Mouse (Mus musculus): ENCODE measurements around the gene C1qtnf4.
"Not testable (repeated sequence)": the region's sequence is repeated elsewhere in the genome, so short reads cannot be mapped to it uniquely, and the experiment has no call there.

Gene C1qtnf4

GRCm38 (mm10) chr2:90886436-90886835 lies 776 bp downstream of the C1qtnf4 start:
- DNase-seq (ENCODE audit: low spot score) = no peak

GRCm38 (mm10) chr2:90887627-90888026 lies 2.0 kb downstream of the C1qtnf4 start:
- DNase-seq (ENCODE audit: low spot score) = no peak

- no peak for DNase-seq (ENCODE audit: low spot score)
Measured at GRCm38 (mm10) chr2:90889550-90890548, 4.2 kb downstream of the C1qtnf4 start.

- DNase-seq (ENCODE audit: low spot score) = no peak
Measured at GRCm38 (mm10) chr2:90893673-90894298, 8.1 kb downstream of the C1qtnf4 start.

- not testable (repeated sequence) for DNase-seq (ENCODE audit: low spot score)
Measured at GRCm38 (mm10) chr2:90894299-90894677, 8.6 kb downstream of the C1qtnf4 start.

GRCm38 (mm10) chr2:90903398-90903797 lies 17.7 kb downstream of the C1qtnf4 start:
- no peak for DNase-seq (ENCODE audit: low spot score)

- DNase-seq (ENCODE audit: low spot score) = peak; percentile 86
Measured at GRCm38 (mm10) chr2:90904076-90904855, 18.6 kb downstream of the C1qtnf4 start, which contains the start of the genes Kbtbd4 and Ndufs3. Kbtbd4 (plus strand) TSS chr2:90904740. Ndufs3 (minus strand) TSS chr2:90904827.

GRCm38 (mm10) chr2:90904856-90905224 lies 19.2 kb downstream of the C1qtnf4 start:
- DNase-seq (ENCODE audit: low spot score) = no peak

GRCm38 (mm10) chr2:90906721-90907120 lies 21.1 kb downstream of the C1qtnf4 start:
- no peak for DNase-seq (ENCODE audit: low spot score)

- DNase-seq (ENCODE audit: low spot score) = no peak
Measured at GRCm38 (mm10) chr2:90910861-90911260, 25.2 kb downstream of the C1qtnf4 start.

GRCm38 (mm10) chr2:90911668-90912067 lies 26.0 kb downstream of the C1qtnf4 start:
- DNase-seq (ENCODE audit: low spot score) = no peak

GRCm38 (mm10) chr2:90913671-90914070 lies 28.0 kb downstream of the C1qtnf4 start:
- DNase-seq (ENCODE audit: low spot score) = no peak

- DNase-seq (ENCODE audit: low spot score) = no peak
Measured at GRCm38 (mm10) chr2:90915516-90915915, 29.9 kb downstream of the C1qtnf4 start.

- no peak for DNase-seq (ENCODE audit: low spot score)
Measured at GRCm38 (mm10) chr2:90916560-90917232, 31.0 kb downstream of the C1qtnf4 start.

GRCm38 (mm10) chr2:90917233-90917998 lies 31.8 kb downstream of the C1qtnf4 start:
- DNase-seq (ENCODE audit: low spot score) = peak; percentile 58

- DNase-seq (ENCODE audit: low spot score) = no peak
Measured at GRCm38 (mm10) chr2:90917999-90918698, 32.5 kb downstream of the C1qtnf4 start.

GRCm38 (mm10) chr2:90921178-90921577 lies 35.5 kb downstream of the C1qtnf4 start:
- DNase-seq (ENCODE audit: low spot score) = no peak

GRCm38 (mm10) chr2:90922636-90923035 lies 37.0 kb downstream of the C1qtnf4 start:
- no peak for DNase-seq (ENCODE audit: low spot score)

GRCm38 (mm10) chr2:90928566-90928965 lies 42.9 kb downstream of the C1qtnf4 start:
- no peak for DNase-seq (ENCODE audit: low spot score)

- no peak for DNase-seq (ENCODE audit: low spot score)
Measured at GRCm38 (mm10) chr2:90931829-90932228, 46.2 kb downstream of the C1qtnf4 start.

All from layer of hippocampus, adult 11-12 months (tissue).